Mouse (Mus musculus): ENCODE measurements around the gene Amh. TPM values are rescaled to one million over a fixed set of nuclear protein-coding genes. Genes with fewer than 3 reads are reported as not detected.

The Amh gene
- total RNA-seq (2014; rRNA removed; ENCODE audit: low replicate concordance) (4.0 TPM in 1 of 2 replicates, not detected in the other), polyA plus RNA-seq (2015; fragmentation: Nextera tagmentation; extraction: Ambion mirVana) (0.18 and 0.22 TPM in 2 replicates)

DNA sequence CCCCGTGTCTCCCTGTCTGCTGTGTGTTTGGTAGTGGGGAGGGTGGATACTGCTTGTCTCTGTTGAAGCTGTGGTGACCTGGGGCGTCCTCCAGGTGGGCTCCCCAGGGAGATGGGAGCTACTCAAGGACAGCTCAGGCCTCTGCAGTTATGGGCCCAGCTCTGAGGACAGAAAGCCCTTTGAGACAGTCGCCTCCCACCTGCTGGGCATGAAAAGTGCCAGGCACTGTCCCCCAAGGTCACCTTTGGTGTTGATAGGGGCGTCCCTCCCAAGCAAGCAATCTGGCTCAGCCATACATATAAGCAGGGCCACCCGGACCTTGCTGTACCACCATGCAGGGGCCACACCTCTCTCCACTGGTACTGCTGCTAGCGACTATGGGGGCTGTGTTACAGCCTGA is at the start of gene Amh:
Amh (plus strand) TSS at position 328 of the 400 bp plus-strand sequence.
- Histone ChIP-seq H3K9me3 (replicated peaks; ENCODE audit: control insufficient read depth, low read length) (no peaks in the 10 kb centered on the region), H3K4me3 (ENCODE audit: low read depth, low read length) (no peak within 1 kb of the TSS), H3K4me1 (ENCODE audit: control insufficient read depth, insufficient read depth) (peaks cover 30% of the 10 kb centered on the region; the same call in 1 of the 2 replicates), H3K9ac (replicated peaks; ENCODE audit: low read depth, low read length) (no peak within 1 kb of the TSS; the same call in 1 of the 2 replicates), H3K27me3 (ENCODE audit: control insufficient read depth, insufficient read depth, low read length) (no peaks in the 10 kb centered on the region), H3K27ac (ENCODE audit: low read depth) (no peak within 1 kb of the TSS), H3K4me2 (ENCODE audit: low read depth, low read length) (no peak within 1 kb of the TSS), H3K36me3 (replicated peaks; ENCODE audit: control insufficient read depth, insufficient read depth, low read length) (peaks cover 39% of the 10 kb centered on the region)
- ATAC-seq (ENCODE audit: insufficient read depth, low read depth) (no peak), DNase-seq (ENCODE audit: low spot score) (no peak)
- WGBS: 43% methylated on average over 6 of the region's 6 CpGs
- no peak for TF ChIP-seq CTCF (IDR thresholded peaks at IDR 0.05; ENCODE audit: low read depth)
- TF ChIP-seq EP300 (IDR thresholded peaks at IDR 0.05; ENCODE audit: low read depth): no peak

DNA sequence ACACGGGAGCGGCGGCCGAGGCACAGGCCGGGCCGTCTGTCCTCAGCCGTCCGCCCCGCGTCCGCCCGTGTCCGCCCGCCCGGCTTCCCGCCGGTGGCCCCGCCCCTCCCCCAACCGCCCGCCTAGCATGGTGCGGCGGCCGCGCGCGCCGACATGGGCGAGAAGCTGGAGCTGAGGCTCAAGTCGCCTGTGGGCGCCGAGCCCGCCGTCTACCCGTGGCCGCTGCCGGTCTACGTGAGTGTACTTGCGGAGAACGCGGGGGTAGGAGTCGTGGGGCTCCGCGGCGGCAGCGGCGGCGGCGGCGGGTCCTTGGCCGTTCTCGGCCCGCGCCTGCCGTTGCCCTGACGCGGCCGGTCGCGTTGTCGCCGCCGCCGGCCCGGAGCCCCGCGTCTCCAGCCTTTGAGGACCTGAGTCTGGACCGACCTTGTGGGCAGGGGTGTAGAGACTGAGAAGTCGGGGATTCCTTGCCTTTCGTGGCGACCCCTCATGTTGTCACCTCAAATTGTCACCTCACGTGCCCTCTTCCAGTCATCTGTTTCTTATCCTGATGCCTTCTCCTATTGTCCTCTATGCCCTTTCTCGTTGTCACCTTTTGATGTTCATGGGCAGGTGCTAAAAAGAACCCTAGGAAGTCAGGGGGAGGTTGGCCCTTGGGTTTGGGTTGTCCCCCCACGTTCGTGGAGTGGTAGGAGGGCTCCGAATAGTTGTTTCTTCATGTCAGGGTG is 49.6 kb upstream of the Amh start:
- Histone ChIP-seq H3K4me2 (ENCODE audit: low read depth, low read length) (peak overlapping the region; percentile 93), H3K9me3 (replicated peaks; ENCODE audit: control insufficient read depth, low read length) (no peaks in the 10 kb centered on the region), H3K9ac (replicated peaks; ENCODE audit: low read depth, low read length) (peak overlapping the region; percentile 97), H3K4me3 (ENCODE audit: low read depth, low read length) (peak overlapping the region; percentile 96), H3K27ac (ENCODE audit: low read depth) (peak overlapping the region; percentile 87), H3K27me3 (ENCODE audit: control insufficient read depth, insufficient read depth, low read length) (no peaks in the 10 kb centered on the region), H3K36me3 (replicated peaks; ENCODE audit: control insufficient read depth, insufficient read depth, low read length) (no peaks in the 10 kb centered on the region), H3K4me1 (ENCODE audit: control insufficient read depth, insufficient read depth) (peaks cover 54% of the 10 kb centered on the region)
- no peak for TF ChIP-seq EP300 (IDR thresholded peaks at IDR 0.05; ENCODE audit: low read depth)
- no peak for TF ChIP-seq CTCF (IDR thresholded peaks at IDR 0.05; ENCODE audit: low read depth)
- DNase-seq (ENCODE audit: low spot score): no peak
- 1% methylated on average over 54 of the region's 75 CpGs for WGBS
- peak; percentile 1; the same call in 1 of the 2 replicates for ATAC-seq (ENCODE audit: insufficient read depth, low read depth)

- peak overlapping the region; percentile 96 for H3K4me3 ChIP-seq (ENCODE audit: low read depth, low read length)
- no peaks in the 10 kb centered on the region for H3K36me3 ChIP-seq (replicated peaks; ENCODE audit: control insufficient read depth, insufficient read depth, low read length)
- peaks cover 57% of the 10 kb centered on the region for H3K4me1 ChIP-seq (ENCODE audit: control insufficient read depth, insufficient read depth)
- H3K9me3 ChIP-seq (replicated peaks; ENCODE audit: control insufficient read depth, low read length): no peaks in the 10 kb centered on the region
- ATAC-seq (ENCODE audit: insufficient read depth, low read depth): no peak
- TF ChIP-seq EP300 (IDR thresholded peaks at IDR 0.05; ENCODE audit: low read depth) (no peak), CTCF (IDR thresholded peaks at IDR 0.05; ENCODE audit: low read depth) (peak; percentile 19; the same call in 1 of the 2 replicates)
- H3K27ac ChIP-seq (ENCODE audit: low read depth): peak overlapping the region; percentile 87
- 6% methylated on average over 3 of the region's 3 CpGs for WGBS
- peak overlapping the region; percentile 93 for H3K4me2 ChIP-seq (ENCODE audit: low read depth, low read length)
- peak overlapping the region; percentile 97 for H3K9ac ChIP-seq (replicated peaks; ENCODE audit: low read depth, low read length)
- no peak for DNase-seq (ENCODE audit: low spot score)
- no peaks in the 10 kb centered on the region for H3K27me3 ChIP-seq (ENCODE audit: control insufficient read depth, insufficient read depth, low read length)
Observed at GRCm38 (mm10) chr10:80756099-80756498, 48.9 kb upstream of the Amh start.

DNA sequence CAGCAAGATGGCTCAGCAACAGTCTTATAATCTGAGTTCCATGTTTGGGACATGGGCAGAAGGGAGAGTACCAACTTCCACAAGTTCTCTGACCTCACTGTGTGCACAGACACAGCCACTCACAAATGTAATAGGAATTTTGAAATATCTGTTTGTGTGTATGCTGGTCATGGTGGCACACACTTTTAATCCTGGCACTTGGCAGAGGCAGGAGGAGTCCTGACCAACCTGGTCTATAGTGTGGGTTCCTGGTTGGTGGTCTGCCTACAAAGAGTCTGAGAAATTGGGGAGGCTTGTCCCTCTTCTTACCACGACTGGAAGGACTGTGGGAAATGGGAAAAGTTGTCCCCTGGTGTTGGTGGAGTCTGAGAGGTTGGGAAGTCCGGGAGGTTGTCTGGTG is 48.5 kb upstream of the Amh start:
- Histone ChIP-seq H3K4me1 (ENCODE audit: control insufficient read depth, insufficient read depth) (peaks cover 61% of the 10 kb centered on the region), H3K4me2 (ENCODE audit: low read depth, low read length) (peak overlapping the region; percentile 93), H3K27me3 (ENCODE audit: control insufficient read depth, insufficient read depth, low read length) (no peaks in the 10 kb centered on the region), H3K4me3 (ENCODE audit: low read depth, low read length) (peak overlapping the region; percentile 96), H3K9me3 (replicated peaks; ENCODE audit: control insufficient read depth, low read length) (no peaks in the 10 kb centered on the region), H3K36me3 (replicated peaks; ENCODE audit: control insufficient read depth, insufficient read depth, low read length) (no peaks in the 10 kb centered on the region), H3K9ac (replicated peaks; ENCODE audit: low read depth, low read length) (peak overlapping the region; percentile 97), H3K27ac (ENCODE audit: low read depth) (peak overlapping the region; percentile 87)
- TF ChIP-seq EP300 (IDR thresholded peaks at IDR 0.05; ENCODE audit: low read depth) (no peak), CTCF (IDR thresholded peaks at IDR 0.05; ENCODE audit: low read depth) (no peak)
- ATAC-seq (ENCODE audit: insufficient read depth, low read depth) (no peak), DNase-seq (ENCODE audit: low spot score) (no peak)
- 23% methylated on average over 2 of the region's 2 CpGs for WGBS

- Histone ChIP-seq H3K9me3 (replicated peaks; ENCODE audit: control insufficient read depth, low read length) (no peaks in the 10 kb centered on the region), H3K4me3 (ENCODE audit: low read depth, low read length) (peak overlapping the region; percentile 96; the same call in 1 of the 2 replicates), H3K27me3 (ENCODE audit: control insufficient read depth, insufficient read depth, low read length) (no peaks in the 10 kb centered on the region), H3K9ac (replicated peaks; ENCODE audit: low read depth, low read length) (no peak overlapping the region), H3K27ac (ENCODE audit: low read depth) (peak overlapping the region; percentile 87), H3K4me1 (ENCODE audit: control insufficient read depth, insufficient read depth) (peaks cover 65% of the 10 kb centered on the region), H3K36me3 (replicated peaks; ENCODE audit: control insufficient read depth, insufficient read depth, low read length) (no peaks in the 10 kb centered on the region), H3K4me2 (ENCODE audit: low read depth, low read length) (peak overlapping the region; percentile 93)
- WGBS: 25% methylated on average over 4 of the region's 4 CpGs
- no peak for ATAC-seq (ENCODE audit: insufficient read depth, low read depth)
- no peak for TF ChIP-seq EP300 (IDR thresholded peaks at IDR 0.05; ENCODE audit: low read depth)
- no peak for DNase-seq (ENCODE audit: low spot score)
Observed at GRCm38 (mm10) chr10:80756967-80757366, 48.1 kb upstream of the Amh start.

Measured in heart, postnatal 0 days (tissue).